Mouse (Mus musculus) midbrain, postnatal 0 days (tissue): ENCODE results near the gene Lzts3. TPM values are rescaled to one million over a fixed set of nuclear protein-coding genes. Genes with fewer than 3 reads are reported as not detected.

Source experiments
- ATAC-seq: fragments of 200-750 bp; cut with Nextera tagmentation; 2 replicates; pipeline ENCODE4 v1.8.0; 2017; ENCODE audit warnings: moderate number of reproducible peaks, mild to moderate bottlenecking, moderate TSS enrichment, moderate library complexity; ENCODE audit not compliant: low FRiP score
- DNase-seq: peaks from one replicate; pipeline ENCODE4 v3.0.0-alpha.2; 2015; ENCODE audit warnings: low spot score
- H3K27ac ChIP-seq: fragments of 300-500 bp; sonication (generic); 2 replicates; pipeline ENCODE4 v1.5.1; 2014; ENCODE audit warnings: low read depth, mild to moderate bottlenecking, low read length, mixed read lengths
- H3K27me3 ChIP-seq: fragments of 300-500 bp; sonication (generic); 2 replicates; pipeline ENCODE4 v1.6.1; 2014; ENCODE audit warnings: low read length, control low read depth, mixed read lengths; ENCODE audit not compliant: insufficient read depth
- H3K36me3 ChIP-seq: fragments of 300-500 bp; sonication (generic); 2 replicates; pipeline ENCODE4 v1.6.1; 2014; ENCODE audit warnings: low read length, control low read depth, mixed read lengths; ENCODE audit not compliant: insufficient read depth
- H3K4me1 ChIP-seq: fragments of 300-500 bp; sonication (generic); 2 replicates; pipeline ENCODE4 v1.6.1; 2014; ENCODE audit warnings: mild to moderate bottlenecking, control low read depth, antibody characterized with exemption, low read length, mixed read lengths; ENCODE audit not compliant: insufficient read depth
- H3K4me2 ChIP-seq: fragments of 300-500 bp; sonication (generic); 2 replicates; pipeline ENCODE4 v1.6.1; 2014; ENCODE audit warnings: low read depth, mild to moderate bottlenecking, low read length, mixed read lengths; ENCODE audit not compliant: poor library complexity, severe bottlenecking
- H3K4me3 ChIP-seq: fragments of 300-500 bp; sonication (generic); 2 replicates; pipeline ENCODE4 v1.5.1; 2014; ENCODE audit warnings: low read depth, mild to moderate bottlenecking, low read length, moderate library complexity
- H3K9ac ChIP-seq: fragments of 300-500 bp; sonication (generic); replicated peaks from 2 replicates; pipeline ENCODE4 v1.6.1; 2014; ENCODE audit warnings: mild to moderate bottlenecking, low read length, moderate library complexity, mixed read lengths; ENCODE audit not compliant: poor library complexity, severe bottlenecking
- H3K9me3 ChIP-seq: fragments of 300-500 bp; sonication (generic); 2 replicates; pipeline ENCODE4 v1.6.1; 2016; ENCODE audit warnings: low read length, control low read depth
- CTCF ChIP-seq: IDR thresholded peaks from 2 replicates; pipeline ENCODE4 v1.5.1; 2016; ENCODE audit warnings: antibody characterized with exemption, mild to moderate bottlenecking
- WGBS: fragments of 180-500 bp; shearing (Covaris S2); extraction: QIAGEN DNeasy Blood & Tissue Kit; methylation state at CpG from one replicate; pipeline ENCODE4 v1.1.7; 2014; 5-methylcytosine and 5-hydroxymethylcytosine counted together
- polyA plus RNA-seq: library from polyadenylated mRNA; unstranded; fragments of >200 nt; fragmentation: Nextera tagmentation; extraction: Ambion mirVana; gene quantifications from 2 replicates; pipeline ENCODE4 v1.2.1, GENCODE M21; 2015
- total RNA-seq: library from RNA; depleted of rRNA; stranded (reverse); fragments of >200 nt; gene quantifications from 2 replicates; pipeline ENCODE4 v1.2.3, GENCODE M21; 2014

The Lzts3 gene
- total and polyA plus RNA-seq, 2 experiments from 2014 or later = 18.8 to 76.6 TPM

DNA sequence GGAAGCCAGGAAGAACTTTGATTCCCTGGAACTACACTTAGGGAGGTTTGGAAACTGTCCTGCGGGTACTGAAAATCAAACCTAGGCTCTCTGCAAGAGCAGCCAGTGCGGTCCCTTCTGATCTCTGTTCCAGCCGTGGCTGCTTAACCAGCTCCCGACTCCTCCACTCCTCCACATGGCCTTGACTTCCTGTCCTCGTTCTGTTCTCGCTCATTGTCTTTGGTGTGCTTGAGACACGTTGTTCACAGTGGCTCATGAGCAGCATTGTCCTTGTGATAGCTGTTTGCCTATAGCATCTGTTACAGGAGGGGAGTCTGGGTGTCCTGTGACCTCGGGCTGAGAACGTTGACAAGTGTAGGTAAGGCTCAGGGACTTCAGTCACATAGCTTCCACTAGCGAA, 34.6 kb upstream of the Lzts3 start:
- Histone ChIP-seq H3K4me1 (no peaks in the 10 kb centered on the region), H3K27me3 (no peaks in the 10 kb centered on the region), H3K9ac (no peak overlapping the region), H3K27ac (no peak overlapping the region), H3K4me2 (no peak overlapping the region), H3K36me3 (peaks cover 78% of the 10 kb centered on the region), H3K4me3 (no peak overlapping the region), H3K9me3 (no peaks in the 10 kb centered on the region)
- ATAC-seq = no peak
- WGBS = 93% methylated on average over 10 of the region's 10 CpGs
- no peak for DNase-seq
- TF ChIP-seq CTCF = no peak

DNA sequence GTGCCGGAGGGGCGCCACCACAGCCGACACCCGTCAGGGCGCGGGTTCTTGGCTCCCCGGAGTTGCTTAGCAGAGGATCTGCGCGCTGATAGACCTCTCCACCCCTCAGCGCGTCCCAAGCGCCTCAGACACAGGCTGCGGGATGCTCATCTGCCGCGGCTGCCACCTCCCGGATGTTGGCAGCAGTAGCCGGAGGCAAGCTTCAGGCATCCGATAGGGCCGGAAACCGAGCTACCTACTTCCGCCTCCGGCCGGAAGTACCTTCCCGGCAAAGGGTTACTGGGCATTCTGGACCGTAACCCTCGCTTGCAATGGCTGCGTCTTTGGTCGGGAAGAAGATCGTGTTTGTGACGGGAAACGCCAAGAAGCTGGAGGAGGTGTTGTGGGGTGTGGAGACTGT, 25.0 kb upstream of the Lzts3 start, which contains the start of gene Itpa:
TSS of gene Itpa (plus strand) at position 52 of the 400 bp plus-strand sequence.
- DNase-seq = peak; percentile 94
- Histone ChIP-seq H3K27me3 (no peaks in the 10 kb centered on the region), H3K4me2 (peak within 1 kb of the TSS; percentile 85), H3K4me1 (peaks cover 18% of the 10 kb centered on the region; the same call in 1 of the 2 replicates), H3K36me3 (peaks cover 12% of the 10 kb centered on the region), H3K9ac (peak within 1 kb of the TSS; percentile 74), H3K9me3 (no peaks in the 10 kb centered on the region), H3K4me3 (peak within 1 kb of the TSS; percentile 69), H3K27ac (peak within 1 kb of the TSS; percentile 67)
- TF ChIP-seq CTCF = peak; percentile 79
- WGBS = under 1% methylated on average over 31 of the region's 31 CpGs
- peak; percentile 72 for ATAC-seq

- Histone ChIP-seq H3K27me3 (no peaks in the 10 kb centered on the region), H3K4me2 (peak within 1 kb of the TSS; percentile 60), H3K9me3 (no peaks in the 10 kb centered on the region), H3K9ac (peak within 1 kb of the TSS; percentile 70), H3K27ac (peak within 1 kb of the TSS; percentile 98), H3K36me3 (peaks cover 23% of the 10 kb centered on the region), H3K4me3 (peak within 1 kb of the TSS; percentile 43), H3K4me1 (peaks cover 14% of the 10 kb centered on the region; the same call in 1 of the 2 replicates)
- under 1% methylated on average over 35 of the region's 40 CpGs for WGBS
- peak; percentile 56 for TF ChIP-seq CTCF
- peak; percentile 98 for DNase-seq
- ATAC-seq = peak; percentile 96
Measured at GRCm38 (mm10) chr2:130664102-130664701, 21.6 kb upstream of the Lzts3 start, which contains the start of gene Ddrgk1. TSS of gene Ddrgk1 (minus strand) at chr2:130664659.

GRCm38 (mm10) chr2:130663342-130663741, 20.7 kb upstream of the Lzts3 start:
- H3K36me3 ChIP-seq = peaks cover 31% of the 10 kb centered on the region
- peak overlapping the region; percentile 43 for H3K4me3 ChIP-seq
- peak overlapping the region; percentile 98 for H3K27ac ChIP-seq
- H3K4me2 ChIP-seq = peak overlapping the region; percentile 60
- H3K9ac ChIP-seq = peak overlapping the region; percentile 70; the same call in 1 of the 2 replicates
- TF ChIP-seq CTCF = no peak
- H3K9me3 ChIP-seq = no peaks in the 10 kb centered on the region
- DNase-seq (no peak), ATAC-seq (no peak)
- no peaks in the 10 kb centered on the region for H3K27me3 ChIP-seq
- peaks cover 14% of the 10 kb centered on the region; the same call in 1 of the 2 replicates for H3K4me1 ChIP-seq
- WGBS = 92% methylated on average over 11 of the region's 11 CpGs

DNA sequence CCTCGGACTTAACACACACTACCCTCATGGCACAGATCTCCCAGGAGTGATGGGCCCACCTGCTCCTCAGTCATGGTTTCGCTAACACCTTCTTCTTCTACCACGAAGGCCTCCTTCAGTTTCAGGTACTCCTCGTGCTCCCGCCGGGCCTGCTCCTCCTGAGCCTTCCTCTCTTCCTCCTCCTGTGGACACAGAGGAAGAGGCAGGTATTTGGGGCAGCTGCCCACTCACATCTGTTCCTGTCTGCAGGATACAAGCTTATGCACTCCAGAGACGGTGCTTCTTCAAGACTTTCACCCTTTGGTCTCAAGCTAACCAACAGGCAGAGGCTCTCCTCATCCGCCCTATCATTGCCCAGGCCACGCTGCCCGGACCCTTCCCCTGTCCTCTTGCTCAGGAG, 15.9 kb upstream of the Lzts3 start:
- DNase-seq (no peak), ATAC-seq (no peak)
- Histone ChIP-seq H3K27me3 (no peaks in the 10 kb centered on the region), H3K4me2 (no peak overlapping the region), H3K4me3 (no peak overlapping the region), H3K27ac (no peak overlapping the region), H3K9me3 (no peaks in the 10 kb centered on the region), H3K4me1 (peaks cover 10% of the 10 kb centered on the region; the same call in 1 of the 2 replicates), H3K9ac (no peak overlapping the region), H3K36me3 (peaks cover 71% of the 10 kb centered on the region)
- no peak for TF ChIP-seq CTCF
- 96% methylated on average over 10 of the region's 10 CpGs for WGBS

DNA sequence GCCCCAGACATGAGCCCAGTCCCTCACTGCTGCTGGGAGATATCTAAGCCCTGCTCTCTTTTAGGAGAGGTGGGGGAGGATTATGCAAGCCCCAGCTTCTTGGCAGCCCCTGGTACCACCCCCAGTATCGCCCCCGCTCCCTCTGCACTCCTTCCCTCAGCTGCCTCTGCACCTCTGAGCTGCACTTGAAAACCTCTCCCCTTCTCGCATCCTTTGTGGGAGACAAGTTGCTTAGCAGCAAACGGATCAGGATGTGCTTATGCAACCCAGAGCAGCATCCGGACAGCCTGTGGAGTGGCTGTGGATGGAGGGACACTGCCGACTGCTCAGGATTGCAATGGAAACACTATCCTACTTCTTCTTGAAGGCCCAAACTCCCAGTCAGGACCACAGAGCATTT, 14.9 kb upstream of the Lzts3 start:
- TF ChIP-seq CTCF = no peak

More for the DNA sequence above, 14.9 kb upstream of the Lzts3 start:
- no peak for ATAC-seq
- H3K9ac ChIP-seq = no peak overlapping the region
- peaks cover 73% of the 10 kb centered on the region for H3K36me3 ChIP-seq
- 84% methylated on average over 6 of the region's 6 CpGs for WGBS
- H3K27me3 ChIP-seq = no peaks in the 10 kb centered on the region
- 0 out of 2 replicates have a peak, but pooled peaks cover under 1% of the 10 kb centered on the region for H3K4me1 ChIP-seq
- no peaks in the 10 kb centered on the region for H3K9me3 ChIP-seq
- H3K4me2 ChIP-seq = no peak overlapping the region
- H3K27ac ChIP-seq = no peak overlapping the region
- no peak for DNase-seq
- H3K4me3 ChIP-seq = no peak overlapping the region
